Mouse (Mus musculus) heart, embryonic 16.5 days (tissue): ENCODE results near the gene Tead4. TPM values are rescaled to one million over a fixed set of nuclear protein-coding genes. Genes with fewer than 3 reads are reported as not detected.

Experiments used
- ATAC-seq: fragments of 200-750 bp; cut with Nextera tagmentation; replicated peaks from 2 replicates; pipeline ENCODE4 v1.8.0; 2017; ENCODE audit warnings: moderate number of reproducible peaks; ENCODE audit not compliant: insufficient read depth, low FRiP score; ENCODE audit errors: extremely low read depth
- H3K27ac ChIP-seq: fragments of 300-500 bp; sonication (generic); 2 replicates; pipeline ENCODE4 v1.5.1; 2014; ENCODE audit warnings: mild to moderate bottlenecking, low read length, control low read depth, moderate library complexity
- H3K27me3 ChIP-seq: fragments of 300-500 bp; sonication (generic); 2 replicates; pipeline ENCODE4 v1.6.1; 2014; ENCODE audit warnings: low read length, mixed read lengths; ENCODE audit not compliant: control insufficient read depth, insufficient read depth
- H3K36me3 ChIP-seq: fragments of 300-500 bp; sonication (generic); 2 replicates; pipeline ENCODE4 v1.6.1; 2014; ENCODE audit not compliant: control insufficient read depth, insufficient read depth
- H3K4me1 ChIP-seq: fragments of 300-500 bp; sonication (generic); 2 replicates; pipeline ENCODE4 v1.6.1; 2014; ENCODE audit warnings: low read length, mixed read lengths; ENCODE audit not compliant: control insufficient read depth, insufficient read depth
- H3K4me2 ChIP-seq: fragments of 300-500 bp; sonication (generic); 2 replicates; pipeline ENCODE4 v1.6.1; 2014; ENCODE audit warnings: low read depth, mild to moderate bottlenecking, control low read depth, low read length
- H3K4me3 ChIP-seq: fragments of 300-500 bp; sonication (generic); 2 replicates; pipeline ENCODE4 v1.5.1; 2014; ENCODE audit warnings: mild to moderate bottlenecking, control low read depth, low read length
- H3K9ac ChIP-seq: fragments of 300-500 bp; sonication (generic); 2 replicates; pipeline ENCODE4 v1.6.1; 2014; ENCODE audit warnings: low read length, control low read depth
- H3K9me3 ChIP-seq: fragments of 300-500 bp; sonication (generic); replicated peaks from 2 replicates; pipeline ENCODE4 v1.6.1; 2016; ENCODE audit warnings: low read length; ENCODE audit not compliant: control insufficient read depth
- WGBS: fragments of 180-500 bp; shearing (Covaris S2); extraction: QIAGEN DNeasy Blood & Tissue Kit; methylation state at CpG from one replicate; pipeline ENCODE4 v1.1.7; 2014; 5-methylcytosine and 5-hydroxymethylcytosine counted together
- polyA plus RNA-seq: library from polyadenylated mRNA; unstranded; fragments of >200 nt; fragmentation: Nextera tagmentation; extraction: Ambion mirVana; gene quantifications from 2 replicates; pipeline ENCODE4 v1.2.1, GENCODE M21; 2015

Gene Tead4
- polyA plus RNA-seq, 1 experiment from 2014 or later: 2.7 TPM

GRCm38 (mm10) chr6:128179247-128179646 lies 121.4 kb downstream of the Tead4 start:
- WGBS: 72% methylated on average over 5 of the region's 5 CpGs
- Histone ChIP-seq H3K9me3 (no peaks in the 10 kb centered on the region), H3K4me1 (no peaks in the 10 kb centered on the region), H3K9ac (no peak overlapping the region), H3K27ac (no peak overlapping the region), H3K36me3 (no peaks in the 10 kb centered on the region), H3K27me3 (no peaks in the 10 kb centered on the region), H3K4me2 (no peak overlapping the region), H3K4me3 (no peak overlapping the region)
- no peak for ATAC-seq

GRCm38 (mm10) chr6:128178681-128179080 lies 121.9 kb downstream of the Tead4 start:
- no peak overlapping the region for H3K4me2 ChIP-seq
- ATAC-seq: no peak
- H3K4me3 ChIP-seq: no peak overlapping the region
- H3K9ac ChIP-seq: no peak overlapping the region
- no peak overlapping the region for H3K27ac ChIP-seq
- no peaks in the 10 kb centered on the region for H3K4me1 ChIP-seq
- WGBS: 92% methylated on average over 2 of the region's 2 CpGs
- no peaks in the 10 kb centered on the region for H3K9me3 ChIP-seq
- H3K27me3 ChIP-seq: no peaks in the 10 kb centered on the region
- no peaks in the 10 kb centered on the region for H3K36me3 ChIP-seq

Other genes with a start within 250 kb of the Tead4 start
- 138 and 151 TPM in 2 replicates for gene Tspan9, start 157.2 kb downstream of the Tead4 start, polyA plus RNA-seq
- 11.0 and 11.1 TPM in 2 replicates for gene Tulp3, start 55.0 kb upstream of the Tead4 start, polyA plus RNA-seq
- gene Rhno1, start 62.1 kb upstream of the Tead4 start, polyA plus RNA-seq: 79.2 and 82.5 TPM in 2 replicates
- 26.3 and 26.4 TPM in 2 replicates for gene Foxm1, start 62.1 kb upstream of the Tead4 start, polyA plus RNA-seq
- 0.14 and 0.22 TPM in 2 replicates for gene Tex52, start 74.6 kb upstream of the Tead4 start, polyA plus RNA-seq
- gene Gm44596, start 74.7 kb upstream of the Tead4 start, polyA plus RNA-seq: not detected in 2 replicates
- 3.4 and 4.1 TPM in 2 replicates for gene Nrip2, start 98.5 kb upstream of the Tead4 start, polyA plus RNA-seq
- gene Itfg2, start 124.1 kb upstream of the Tead4 start, polyA plus RNA-seq: 28.4 and 35.6 TPM in 2 replicates
- 281 and 301 TPM in 2 replicates for gene Fkbp4, start 137.9 kb upstream of the Tead4 start, polyA plus RNA-seq
- 0.63 and 1.2 TPM in 2 replicates for gene Pzp, start 225.9 kb upstream of the Tead4 start, polyA plus RNA-seq